Mouse (Mus musculus): ENCODE measurements around the gene H2-T22. TPM values are rescaled to one million over a fixed set of nuclear protein-coding genes. Genes with fewer than 3 reads are reported as not detected.
A peak's percentile ranks its signal among the peaks of the same experiment; 100 is the strongest.
"Not testable (repeated sequence)": the region's sequence is repeated elsewhere in the genome, so short reads cannot be mapped to it uniquely, and the experiment has no call there.

H2-T22 gene
- total and polyA plus RNA-seq, 2 experiments = 110 to 138 TPM

DNA sequence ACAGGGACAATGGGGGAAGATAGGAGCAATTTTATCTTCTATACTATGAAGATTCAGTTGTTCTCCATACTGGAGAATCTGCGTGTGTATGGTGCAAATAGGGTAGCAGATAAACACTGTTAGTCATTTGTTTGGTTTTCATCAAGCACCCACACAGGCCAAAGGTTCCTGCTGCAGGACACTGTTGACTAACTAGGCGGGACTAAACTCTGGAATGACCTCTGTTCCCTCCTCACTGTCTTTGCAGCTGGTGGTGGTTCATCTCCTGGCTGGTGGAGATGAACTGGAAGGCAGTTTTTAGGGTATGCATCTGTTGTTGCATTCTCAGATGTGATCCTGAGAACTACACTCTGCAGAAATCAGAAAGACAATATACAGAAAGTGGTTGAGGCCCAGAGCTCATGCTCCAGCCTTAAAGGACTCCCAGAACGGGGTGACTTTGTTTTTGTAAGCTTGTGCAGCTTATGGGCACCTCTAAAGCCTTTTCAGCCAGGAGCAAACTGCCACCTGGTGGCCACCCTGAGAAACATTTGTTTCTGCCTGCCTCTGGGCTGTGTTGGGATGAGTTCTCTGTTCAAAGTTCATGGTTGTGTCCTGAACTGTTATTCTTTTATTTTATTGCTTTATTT lies 7.4 kb downstream of the H2-T22 start:
- not testable (repeated sequence) for H3K79me2 ChIP-seq (ENCODE audit: control insufficient read depth, insufficient read depth, low read length); H3K9ac ChIP-seq (ENCODE audit: low read depth, low read length); H3K27me3 ChIP-seq (ENCODE audit: control insufficient read depth, insufficient read depth, low read length); H3K36me3 ChIP-seq (ENCODE audit: control insufficient read depth, insufficient read depth, low read length); H3K4me3 ChIP-seq (ENCODE audit: insufficient read depth, low read depth, low read length)
- DNase-seq (ENCODE audit: extremely low read depth, low read depth, low spot score) = peak; percentile 96
- WGBS = 5% methylated on average over 3 of the region's 3 CpGs
- TF ChIP-seq CTCF (IDR thresholded peaks at IDR 0.05; ENCODE audit: low read depth, low read length) = peak; percentile 40; the same call in 1 of the 2 replicates
- H3K4me1 ChIP-seq (ENCODE audit: control insufficient read depth, insufficient read depth, low read length) = peaks cover 16% of the 10 kb centered on the region
- H3K27ac ChIP-seq (replicated peaks; ENCODE audit: insufficient read depth, low read depth, low read length) = peak overlapping the region; percentile 78

GRCm38 (mm10) chr17:36034524-36034923 lies 8.0 kb downstream of the H2-T22 start:
- not testable (repeated sequence) for H3K79me2 ChIP-seq (ENCODE audit: control insufficient read depth, insufficient read depth, low read length); H3K27me3 ChIP-seq (ENCODE audit: control insufficient read depth, insufficient read depth, low read length); DNase-seq (ENCODE audit: extremely low read depth, low read depth, low spot score); H3K4me3 ChIP-seq (ENCODE audit: insufficient read depth, low read depth, low read length); H3K9ac ChIP-seq (ENCODE audit: low read depth, low read length); H3K36me3 ChIP-seq (ENCODE audit: control insufficient read depth, insufficient read depth, low read length)
- Histone ChIP-seq H3K4me1 (ENCODE audit: control insufficient read depth, insufficient read depth, low read length) (peaks cover 17% of the 10 kb centered on the region), H3K27ac (replicated peaks; ENCODE audit: insufficient read depth, low read depth, low read length) (peak overlapping the region; percentile 78)
- 28% methylated on average over 3 of the region's 3 CpGs for WGBS

DNA sequence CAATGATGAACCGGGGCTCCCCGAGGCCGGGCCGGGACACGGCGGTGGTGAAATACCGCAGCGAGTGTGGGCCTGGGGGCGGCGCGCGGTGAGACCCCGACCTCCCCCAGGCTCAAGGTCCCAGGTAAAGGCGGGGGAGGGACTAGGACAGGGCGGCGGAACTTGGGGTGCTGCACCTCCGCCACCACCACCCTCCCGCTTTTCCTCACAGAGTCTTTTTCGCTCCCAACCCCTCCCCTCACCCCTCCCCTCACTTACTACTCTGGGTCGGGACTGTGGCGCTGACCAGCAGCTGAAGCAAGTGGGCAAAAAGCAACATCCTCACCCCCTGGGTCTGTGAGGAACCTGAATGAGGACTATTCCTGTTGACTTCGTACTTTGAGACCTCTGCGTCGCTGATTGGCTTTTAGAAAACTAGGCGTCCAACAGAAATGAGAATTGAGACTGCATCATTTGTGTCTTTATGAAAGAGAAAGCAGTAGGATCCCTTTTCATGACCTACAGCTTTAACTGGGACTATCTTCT lies 10.1 kb downstream of the H2-T22 start, which contains the start of gene H2-T23:
Gene H2-T23 (minus strand): TSS at position 505 of the 525 bp plus-strand sequence.
- 2% methylated on average over 25 of the region's 25 CpGs for WGBS

GRCm38 (mm10) chr17:36031583-36032331 lies 10.8 kb downstream of the H2-T22 start:
- under 1% methylated on average over 40 of the region's 40 CpGs for WGBS
- H3K79me2 ChIP-seq (ENCODE audit: control insufficient read depth, insufficient read depth, low read length); H3K27me3 ChIP-seq (ENCODE audit: control insufficient read depth, insufficient read depth, low read length); H3K36me3 ChIP-seq (ENCODE audit: control insufficient read depth, insufficient read depth, low read length): not testable (repeated sequence)
- TF ChIP-seq CTCF (IDR thresholded peaks at IDR 0.05; ENCODE audit: low read depth, low read length) = peak; percentile 44
- Histone ChIP-seq H3K4me3 (ENCODE audit: insufficient read depth, low read depth, low read length) (peak overlapping the region; percentile 68), H3K27ac (replicated peaks; ENCODE audit: insufficient read depth, low read depth, low read length) (peak overlapping the region; percentile 76), H3K4me1 (ENCODE audit: control insufficient read depth, insufficient read depth, low read length) (peaks cover 17% of the 10 kb centered on the region), H3K9ac (ENCODE audit: low read depth, low read length) (peak overlapping the region; percentile 92)
- peak; percentile 32 for DNase-seq (ENCODE audit: extremely low read depth, low read depth, low spot score)

More for the DNA sequence above, 10.1 kb downstream of the H2-T22 start, which contains the start of gene H2-T23:
- H3K79me2 ChIP-seq (ENCODE audit: control insufficient read depth, insufficient read depth, low read length); H3K36me3 ChIP-seq (ENCODE audit: control insufficient read depth, insufficient read depth, low read length); H3K27me3 ChIP-seq (ENCODE audit: control insufficient read depth, insufficient read depth, low read length): not testable (repeated sequence)
- DNase-seq (ENCODE audit: extremely low read depth, low read depth, low spot score) = peak; percentile 90
- peak; percentile 74 for TF ChIP-seq POLR2A (IDR thresholded peaks at IDR 0.05; ENCODE audit: extremely low read depth, insufficient read depth, low read length)
- Histone ChIP-seq H3K4me1 (ENCODE audit: control insufficient read depth, insufficient read depth, low read length) (peaks cover 17% of the 10 kb centered on the region), H3K27ac (replicated peaks; ENCODE audit: insufficient read depth, low read depth, low read length) (peak within 1 kb of the TSS; percentile 76), H3K9ac (ENCODE audit: low read depth, low read length) (peak within 1 kb of the TSS; percentile 92), H3K4me3 (ENCODE audit: insufficient read depth, low read depth, low read length) (peak within 1 kb of the TSS; percentile 68)

- H3K9ac ChIP-seq (ENCODE audit: low read depth, low read length) = peak overlapping the region; percentile 72
- WGBS = 70% methylated on average over 8 of the region's 8 CpGs
- peak overlapping the region; percentile 48 for H3K27ac ChIP-seq (replicated peaks; ENCODE audit: insufficient read depth, low read depth, low read length)
Observed at GRCm38 (mm10) chr17:36030703-36031582, 11.6 kb downstream of the H2-T22 start.

GRCm38 (mm10) chr17:36030046-36030702 lies 12.4 kb downstream of the H2-T22 start:
- H3K4me3 ChIP-seq (ENCODE audit: insufficient read depth, low read depth, low read length); H3K27ac ChIP-seq (replicated peaks; ENCODE audit: insufficient read depth, low read depth, low read length); H3K79me2 ChIP-seq (ENCODE audit: control insufficient read depth, insufficient read depth, low read length); H3K36me3 ChIP-seq (ENCODE audit: control insufficient read depth, insufficient read depth, low read length); H3K27me3 ChIP-seq (ENCODE audit: control insufficient read depth, insufficient read depth, low read length); H3K9ac ChIP-seq (ENCODE audit: low read depth, low read length): not testable (repeated sequence)
- peak; percentile 28 for DNase-seq (ENCODE audit: extremely low read depth, low read depth, low spot score)
- WGBS = 69% methylated on average over 4 of the region's 4 CpGs
- peaks cover 17% of the 10 kb centered on the region for H3K4me1 ChIP-seq (ENCODE audit: control insufficient read depth, insufficient read depth, low read length)

More at GRCm38 (mm10) chr17:36030703-36031582, 11.6 kb downstream of the H2-T22 start:
- not testable (repeated sequence) for H3K79me2 ChIP-seq (ENCODE audit: control insufficient read depth, insufficient read depth, low read length); DNase-seq (ENCODE audit: extremely low read depth, low read depth, low spot score); H3K27me3 ChIP-seq (ENCODE audit: control insufficient read depth, insufficient read depth, low read length); H3K36me3 ChIP-seq (ENCODE audit: control insufficient read depth, insufficient read depth, low read length)
- Histone ChIP-seq H3K4me3 (ENCODE audit: insufficient read depth, low read depth, low read length) (peak overlapping the region; percentile 68; the same call in 1 of the 2 replicates), H3K4me1 (ENCODE audit: control insufficient read depth, insufficient read depth, low read length) (peaks cover 17% of the 10 kb centered on the region)

Measured in liver, adult 2 months (tissue).